Mouse (Mus musculus): ENCODE data around the gene Fbxo17.

Gene Fbxo17

DNA sequence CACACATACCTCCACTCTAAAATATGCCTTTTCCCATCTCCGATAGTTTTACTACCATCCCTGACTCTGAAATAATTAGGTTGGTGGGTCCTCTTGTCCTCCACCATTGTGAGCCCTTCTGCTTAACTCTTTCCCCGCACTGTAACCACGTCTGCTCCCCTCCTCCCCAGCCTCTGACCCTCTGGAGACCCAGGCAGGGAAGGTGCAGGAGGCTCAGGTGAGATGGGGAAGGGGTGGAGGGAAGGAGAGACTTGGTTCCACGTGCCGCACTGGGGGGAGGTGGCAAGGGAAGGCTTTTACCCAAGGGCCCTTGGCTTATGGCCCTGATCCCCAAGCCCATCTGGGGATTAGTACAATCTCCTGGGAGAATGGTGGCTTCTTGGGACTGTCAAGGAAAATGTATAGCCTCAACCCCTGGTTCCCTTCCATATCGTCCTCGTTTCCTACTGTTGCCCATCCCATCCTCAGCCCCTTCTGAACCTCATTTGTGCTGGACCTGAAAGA is 50.9 kb downstream of the Fbxo17 start, which contains the start of gene Nfkbib:
Gene Nfkbib (minus strand): TSS at position 51 of the 504 bp plus-strand sequence.
- DNase-seq (ENCODE audit: extremely low spot score) = no peak

DNA sequence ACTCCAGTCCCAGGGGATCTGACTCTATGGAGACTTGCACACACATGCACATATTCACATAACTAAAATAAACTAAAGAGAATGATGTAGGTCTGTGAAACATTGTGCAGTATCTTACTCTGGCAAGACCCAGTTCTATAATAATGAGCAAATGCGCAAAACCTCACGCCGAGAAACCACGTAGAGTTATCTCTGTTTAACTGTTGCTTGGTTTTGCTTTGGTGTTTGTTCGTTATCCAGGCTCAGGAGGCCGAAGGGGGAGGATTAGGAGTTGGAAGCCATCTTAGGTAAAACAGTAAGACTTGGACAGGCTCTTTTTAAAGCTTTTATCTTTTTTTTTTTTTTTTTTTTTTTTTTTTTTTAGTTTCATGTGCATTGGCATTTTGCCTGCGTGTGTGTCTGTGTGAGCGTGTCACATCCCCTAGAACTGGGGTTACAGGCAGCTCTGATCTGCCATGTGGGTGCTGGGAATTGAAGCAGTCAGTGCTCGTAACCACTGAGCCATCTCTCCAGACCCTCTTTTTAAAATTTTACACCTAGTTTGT is 52.9 kb downstream of the Fbxo17 start:
- no peak for DNase-seq (ENCODE audit: extremely low spot score)

DNA sequence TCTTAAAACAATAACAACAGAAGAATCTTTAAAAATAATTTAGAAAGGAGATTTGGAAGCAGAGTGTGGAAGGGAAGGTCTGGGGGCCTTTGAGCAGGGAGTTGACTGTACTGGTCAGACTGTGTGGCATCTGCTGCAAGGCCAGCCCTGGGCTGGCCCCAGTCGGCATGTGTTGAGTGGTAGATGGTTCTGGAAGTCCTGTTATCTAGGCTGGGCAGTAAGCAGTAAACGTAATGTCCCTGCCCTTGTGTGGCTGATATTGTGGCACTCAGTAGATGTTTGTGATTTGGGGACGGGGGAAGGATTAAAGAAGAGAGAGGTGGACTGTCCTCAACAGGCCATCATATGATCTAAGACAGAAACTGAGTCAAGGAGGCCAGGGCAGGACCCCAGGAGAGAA is 53.7 kb downstream of the Fbxo17 start:
- DNase-seq (ENCODE audit: extremely low spot score) = no peak

DNA sequence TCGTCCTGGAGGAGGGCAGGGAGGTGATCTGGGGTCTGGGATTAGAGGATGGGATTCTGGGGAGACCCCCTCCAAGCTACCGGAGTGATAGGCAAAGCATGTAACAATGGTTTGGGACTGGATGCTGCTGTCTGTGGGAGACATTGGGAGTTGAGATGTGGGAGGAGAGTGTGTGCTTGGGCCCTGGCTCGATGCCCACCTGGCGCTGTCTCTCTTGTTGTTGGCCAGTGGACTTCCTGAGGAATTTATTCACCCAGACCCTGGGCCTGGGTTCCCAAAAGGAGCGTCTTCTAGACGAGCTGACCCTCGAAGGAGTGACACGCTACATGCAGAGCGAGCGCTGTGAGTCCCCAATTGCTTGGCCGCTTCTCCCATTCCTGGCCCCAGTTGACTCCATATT is 55.3 kb downstream of the Fbxo17 start:
- no peak for DNase-seq (ENCODE audit: extremely low spot score)

DNA sequence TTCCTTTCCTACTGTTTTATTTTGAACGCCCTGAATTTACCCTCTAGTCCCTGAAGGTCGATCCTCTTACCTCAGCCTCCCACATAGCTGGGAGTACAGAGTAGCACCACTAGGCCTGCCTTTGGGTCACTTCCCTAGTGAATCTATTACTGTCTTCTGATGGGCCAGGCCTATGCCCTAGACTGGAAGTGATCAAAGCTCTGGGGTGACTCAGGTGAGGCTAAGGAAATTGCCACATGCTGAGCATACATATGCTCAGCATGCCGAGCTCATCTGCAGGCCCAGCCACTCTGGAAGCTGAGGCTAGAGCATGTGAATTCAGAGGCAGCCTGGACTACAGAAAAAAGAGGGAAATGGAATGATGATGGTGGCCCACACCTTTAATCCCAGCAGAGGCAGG is 56.6 kb downstream of the Fbxo17 start:
- no peak for DNase-seq (ENCODE audit: extremely low spot score)

DNA sequence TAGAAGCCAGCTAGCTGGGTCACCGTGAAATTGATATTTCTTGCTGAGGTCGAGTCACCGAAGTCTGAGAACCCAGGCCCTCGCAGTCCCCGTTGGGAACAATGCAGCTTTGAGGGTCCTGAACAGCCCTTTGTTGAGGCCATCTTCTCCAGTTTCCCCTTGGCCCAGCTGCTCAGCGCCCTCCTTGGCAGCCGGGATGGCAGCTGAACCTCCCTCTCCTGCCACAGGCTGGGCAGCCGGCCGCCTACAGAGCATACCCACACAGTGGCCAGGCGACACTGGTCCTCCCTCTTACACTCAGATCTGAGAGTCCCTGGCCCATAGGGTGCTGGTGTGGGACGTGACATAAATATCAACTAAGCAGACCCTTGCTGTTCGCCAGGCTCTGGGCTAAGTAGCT is 57.6 kb downstream of the Fbxo17 start:
- DNase-seq (ENCODE audit: extremely low spot score) = no peak

DNA sequence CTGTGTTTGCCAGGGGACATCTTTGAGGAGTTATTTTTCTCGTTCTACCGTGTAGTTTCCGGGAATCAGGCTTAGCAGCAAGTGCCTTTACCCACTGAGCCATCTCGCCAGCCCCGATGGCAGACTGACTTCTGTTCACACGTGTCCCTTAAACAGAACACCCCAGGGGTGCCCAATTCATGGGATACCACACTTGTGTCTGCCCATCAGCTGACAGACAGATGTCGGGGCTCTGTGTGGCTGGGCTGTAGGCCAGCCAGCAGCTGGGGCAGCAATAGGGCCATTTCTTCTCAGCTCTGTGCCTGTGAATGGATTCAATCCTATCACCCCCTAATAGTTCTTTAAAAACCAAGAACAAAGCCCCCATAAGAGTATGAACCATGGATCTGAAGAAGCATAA is 58.5 kb downstream of the Fbxo17 start:
- DNase-seq (ENCODE audit: extremely low spot score) = no peak

DNA sequence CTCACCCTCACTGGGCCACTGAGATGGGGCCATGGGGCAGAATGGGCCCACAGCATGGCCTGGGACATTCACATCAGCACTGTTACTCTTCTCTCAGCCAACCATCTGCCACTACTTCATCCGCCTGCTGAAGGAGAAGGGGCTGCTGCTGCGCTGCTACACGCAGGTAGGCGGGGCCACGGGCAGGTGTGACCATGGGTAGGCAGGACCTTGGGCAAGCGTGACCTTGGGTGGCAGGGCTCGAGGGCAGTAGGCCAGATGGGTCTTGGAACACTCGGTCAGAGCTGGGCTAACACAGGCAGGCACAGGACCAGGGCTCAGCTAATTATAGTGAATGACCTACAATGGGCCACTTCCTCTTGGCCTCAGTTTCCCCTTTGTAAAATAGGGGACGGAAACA is 62.2 kb downstream of the Fbxo17 start:
- no peak for DNase-seq (ENCODE audit: extremely low spot score)

DNA sequence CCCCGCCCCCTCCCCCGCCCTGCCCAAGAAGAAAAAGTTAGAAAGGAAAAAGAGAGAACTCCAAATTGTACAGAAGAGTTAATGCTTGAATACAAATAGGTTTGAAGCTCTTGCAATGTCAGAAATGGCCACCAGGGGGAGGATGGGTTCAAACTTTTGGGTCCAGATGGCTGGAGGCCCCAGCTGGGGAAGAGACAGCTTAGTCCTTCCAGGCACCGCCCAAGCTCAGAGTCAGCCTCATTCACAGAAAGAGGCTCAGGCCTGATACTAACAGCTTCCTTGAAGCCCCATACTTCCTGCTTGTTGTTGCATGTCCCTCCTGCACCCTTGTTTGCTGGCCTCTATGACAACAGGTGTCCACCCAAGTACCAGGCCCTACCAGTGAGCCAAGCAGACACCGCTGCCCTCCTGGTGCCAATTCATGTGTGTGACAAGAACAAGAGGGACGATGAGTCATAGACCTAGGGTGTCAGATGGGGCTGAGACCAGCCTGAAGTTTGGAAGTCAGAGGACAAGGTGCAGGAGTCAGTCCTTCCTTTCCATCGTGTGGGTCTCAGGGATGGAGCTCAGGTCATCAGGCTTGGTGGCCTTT is 63.6 kb downstream of the Fbxo17 start:
- peak; percentile 81 for DNase-seq (ENCODE audit: extremely low spot score)

DNA sequence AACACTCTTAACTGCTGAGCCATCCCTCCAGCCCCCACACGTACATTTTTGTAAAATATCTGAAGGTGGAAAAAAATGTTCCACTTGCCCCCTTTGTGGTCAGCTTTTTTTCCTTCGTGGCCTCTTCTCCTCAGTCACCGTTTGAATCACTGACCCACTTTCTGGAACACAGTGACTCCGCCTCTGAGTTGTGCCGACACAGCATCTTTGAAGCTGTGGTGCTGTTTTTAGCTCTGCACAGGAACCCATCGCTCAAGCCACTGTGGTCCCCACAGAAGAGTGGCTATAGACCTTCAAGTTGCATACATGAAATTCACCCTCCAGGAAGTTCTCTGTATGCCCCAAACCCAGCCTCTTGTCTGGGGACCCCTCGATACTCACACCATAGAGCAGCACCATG is 64.3 kb downstream of the Fbxo17 start:
- DNase-seq (ENCODE audit: extremely low spot score) = no peak

DNA sequence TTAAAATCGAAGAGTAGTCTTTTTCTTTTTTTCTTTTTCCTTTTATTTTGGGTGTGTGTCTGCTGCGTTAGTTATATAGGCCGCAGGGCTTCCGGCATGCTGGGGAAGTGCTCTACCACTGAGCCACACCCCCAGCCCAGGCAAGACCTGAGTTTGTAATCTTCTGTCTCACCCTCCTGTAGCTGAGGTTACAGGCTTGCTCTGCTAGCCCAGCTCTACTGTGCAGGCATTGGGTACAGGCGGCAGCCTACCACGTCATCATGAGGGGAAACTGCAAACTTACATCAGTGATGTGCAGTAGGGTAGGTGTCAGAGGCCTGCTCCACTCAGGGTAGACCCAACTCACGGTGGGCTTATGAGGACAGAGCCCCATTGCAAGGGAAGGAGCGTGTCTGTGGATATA is 64.7 kb downstream of the Fbxo17 start:
- DNase-seq (ENCODE audit: extremely low spot score) = no peak

DNA sequence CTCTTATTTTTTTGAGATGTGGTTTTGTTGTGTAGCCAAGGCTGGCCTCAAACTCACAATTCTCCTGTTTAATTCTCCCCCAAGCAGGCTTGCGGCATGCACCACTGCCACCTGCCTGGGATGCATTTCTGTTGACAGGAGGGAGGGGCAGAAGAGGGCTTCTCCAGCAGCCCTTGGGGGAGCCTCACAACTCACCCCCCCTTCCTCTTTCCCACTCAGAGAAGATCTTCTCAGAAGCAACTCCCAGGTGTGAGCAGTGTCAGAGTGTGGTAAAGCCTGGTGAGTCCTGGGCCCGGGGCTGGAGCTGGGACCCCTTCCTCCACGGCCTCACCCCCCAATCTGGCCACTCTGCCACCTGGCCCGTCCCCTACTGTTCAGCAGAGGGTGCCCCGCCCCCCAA is 68.6 kb downstream of the Fbxo17 start:
- no peak for DNase-seq (ENCODE audit: extremely low spot score)

All from embryo, embryonic 9.5 days (tissue).